Mouse (Mus musculus): ENCODE measurements around the gene Cyp4v3. TPM values are rescaled to one million over a fixed set of nuclear protein-coding genes. Genes with fewer than 3 reads are reported as not detected.

The Cyp4v3 gene
- total RNA-seq, 1 experiment: 0.27 TPM

- H3K9ac ChIP-seq (ENCODE audit: insufficient read depth, low read depth, low read length, poor library complexity, severe bottlenecking): no peak overlapping the region
- H3K36me3 ChIP-seq (ENCODE audit: control insufficient read depth, insufficient read depth, low read length, poor library complexity, severe bottlenecking): no peaks in the 10 kb centered on the region
- 0 out of 4 replicates have a peak, but pooled peaks cover 0 to 1% of the 10 kb centered on the region in 2 experiments for H3K4me1 ChIP-seq (ENCODE audit: control insufficient read depth in 2 of 2, insufficient read depth in 2 of 2, low read length in 2 of 2, poor library complexity in 1 of 2)
- TF ChIP-seq MAFK (IDR thresholded peaks at IDR 0.05; ENCODE audit: insufficient read depth, low read depth, low read length) (no peak), ZC3H11A (IDR thresholded peaks at IDR 0.05; ENCODE audit: borderline replicate concordance, low read depth, low read length) (no peak), ZNF384 (IDR thresholded peaks at IDR 0.05; ENCODE audit: low read depth, low read length) (no peak), CHD2 (IDR thresholded peaks at IDR 0.05; ENCODE audit: low read depth, low read length) (no peak), HCFC1 (IDR thresholded peaks at IDR 0.05; ENCODE audit: borderline replicate concordance, insufficient read depth, low read length) (no peak)
- no peaks in the 10 kb centered on the region for H3K9me3 ChIP-seq (ENCODE audit: control insufficient read depth, insufficient read depth, low read depth, low read length)
- H3K4me3 ChIP-seq (ENCODE audit: insufficient read depth in 1 of 2, low read depth in 1 of 2, low read length in 2 of 2, poor library complexity in 1 of 2, severe bottlenecking in 1 of 2): no peak overlapping the region
- no peak for DNase-seq (ENCODE audit: low read depth, low spot score)
- in situ Hi-C loops (cut with MboI; ENCODE audit: low sequenced_read_pairs in 2 of 2, unreplicated experiment in 2 of 2): no loop called here
- H3K27ac ChIP-seq (ENCODE audit: insufficient read depth, low read depth, low read length, poor library complexity, severe bottlenecking): no peak overlapping the region
These were observed 27.5 kb downstream of the Cyp4v3 start for GRCm38 (mm10) chr8:45305479-45305878.

GRCm38 (mm10) chr8:45304354-45304753 is 28.7 kb downstream of the Cyp4v3 start:
- in situ Hi-C loops (cut with MboI; ENCODE audit: low sequenced_read_pairs in 2 of 2, unreplicated experiment in 2 of 2): no loop called here
- H3K27ac ChIP-seq (ENCODE audit: insufficient read depth, low read depth, low read length, poor library complexity, severe bottlenecking): no peak overlapping the region
- TF ChIP-seq ZC3H11A (IDR thresholded peaks at IDR 0.05; ENCODE audit: borderline replicate concordance, low read depth, low read length): no peak
- TF ChIP-seq CHD2 (IDR thresholded peaks at IDR 0.05; ENCODE audit: low read depth, low read length): no peak
- no peak for TF ChIP-seq HCFC1 (IDR thresholded peaks at IDR 0.05; ENCODE audit: borderline replicate concordance, insufficient read depth, low read length)
- no peak for TF ChIP-seq MAFK (IDR thresholded peaks at IDR 0.05; ENCODE audit: insufficient read depth, low read depth, low read length)
- no peak for TF ChIP-seq ZNF384 (IDR thresholded peaks at IDR 0.05; ENCODE audit: low read depth, low read length)
- DNase-seq (ENCODE audit: low read depth, low spot score): no peak
- H3K9ac ChIP-seq (ENCODE audit: insufficient read depth, low read depth, low read length, poor library complexity, severe bottlenecking): no peak overlapping the region
- H3K4me1 ChIP-seq (ENCODE audit: control insufficient read depth in 2 of 2, insufficient read depth in 2 of 2, low read length in 2 of 2, poor library complexity in 1 of 2): 0 out of 4 replicates have a peak, but pooled peaks cover 0 to 1% of the 10 kb centered on the region in 2 experiments
- H3K9me3 ChIP-seq (ENCODE audit: control insufficient read depth, insufficient read depth, low read depth, low read length): no peaks in the 10 kb centered on the region
- H3K4me3 ChIP-seq (ENCODE audit: insufficient read depth in 1 of 2, low read depth in 1 of 2, low read length in 2 of 2, poor library complexity in 1 of 2, severe bottlenecking in 1 of 2): no peak overlapping the region
- H3K36me3 ChIP-seq (ENCODE audit: control insufficient read depth, insufficient read depth, low read length, poor library complexity, severe bottlenecking): no peaks in the 10 kb centered on the region

- Histone ChIP-seq H3K4me1 (ENCODE audit: control insufficient read depth in 2 of 2, insufficient read depth in 2 of 2, low read length in 2 of 2, poor library complexity in 1 of 2) (no peaks in the 10 kb centered on the region), H3K4me3 (ENCODE audit: insufficient read depth in 1 of 2, low read depth in 1 of 2, low read length in 2 of 2, poor library complexity in 1 of 2, severe bottlenecking in 1 of 2) (no peak overlapping the region), H3K9ac (ENCODE audit: insufficient read depth, low read depth, low read length, poor library complexity, severe bottlenecking) (no peak overlapping the region), H3K9me3 (ENCODE audit: control insufficient read depth, insufficient read depth, low read depth, low read length) (no peaks in the 10 kb centered on the region), H3K27ac (ENCODE audit: insufficient read depth, low read depth, low read length, poor library complexity, severe bottlenecking) (no peak overlapping the region), H3K36me3 (ENCODE audit: control insufficient read depth, insufficient read depth, low read length, poor library complexity, severe bottlenecking) (no peaks in the 10 kb centered on the region)
- TF ChIP-seq CHD2 (IDR thresholded peaks at IDR 0.05; ENCODE audit: low read depth, low read length) (no peak), HCFC1 (IDR thresholded peaks at IDR 0.05; ENCODE audit: borderline replicate concordance, insufficient read depth, low read length) (no peak), ZC3H11A (IDR thresholded peaks at IDR 0.05; ENCODE audit: borderline replicate concordance, low read depth, low read length) (no peak), MAFK (IDR thresholded peaks at IDR 0.05; ENCODE audit: insufficient read depth, low read depth, low read length) (no peak), ZNF384 (IDR thresholded peaks at IDR 0.05; ENCODE audit: low read depth, low read length) (no peak)
- in situ Hi-C loops (cut with MboI; ENCODE audit: low sequenced_read_pairs in 2 of 2, unreplicated experiment in 2 of 2): no loop called here
- no peak for DNase-seq (ENCODE audit: low read depth, low spot score)
These were observed 30.6 kb downstream of the Cyp4v3 start for GRCm38 (mm10) chr8:45302390-45302789.

GRCm38 (mm10) chr8:45295276-45295675 is 37.7 kb downstream of the Cyp4v3 start:
- in situ Hi-C loops (cut with MboI; ENCODE audit: low sequenced_read_pairs in 2 of 2, unreplicated experiment in 2 of 2): no loop called here
- Histone ChIP-seq H3K36me3 (ENCODE audit: control insufficient read depth, insufficient read depth, low read length, poor library complexity, severe bottlenecking) (no peaks in the 10 kb centered on the region), H3K9me3 (ENCODE audit: control insufficient read depth, insufficient read depth, low read depth, low read length) (no peaks in the 10 kb centered on the region), H3K27ac (ENCODE audit: insufficient read depth, low read depth, low read length, poor library complexity, severe bottlenecking) (no peak overlapping the region), H3K4me3 (ENCODE audit: insufficient read depth in 1 of 2, low read depth in 1 of 2, low read length in 2 of 2, poor library complexity in 1 of 2, severe bottlenecking in 1 of 2) (no peak overlapping the region), H3K4me1 (ENCODE audit: control insufficient read depth in 2 of 2, insufficient read depth in 2 of 2, low read length in 2 of 2, poor library complexity in 1 of 2) (no peaks in the 10 kb centered on the region), H3K9ac (ENCODE audit: insufficient read depth, low read depth, low read length, poor library complexity, severe bottlenecking) (no peak overlapping the region)
- no peak for DNase-seq (ENCODE audit: low read depth, low spot score)
- TF ChIP-seq ZNF384 (IDR thresholded peaks at IDR 0.05; ENCODE audit: low read depth, low read length) (no peak), ZC3H11A (IDR thresholded peaks at IDR 0.05; ENCODE audit: borderline replicate concordance, low read depth, low read length) (no peak), CHD2 (IDR thresholded peaks at IDR 0.05; ENCODE audit: low read depth, low read length) (no peak)

- TF ChIP-seq MAFK (IDR thresholded peaks at IDR 0.05; ENCODE audit: insufficient read depth, low read depth, low read length): no peak
- TF ChIP-seq ZC3H11A (IDR thresholded peaks at IDR 0.05; ENCODE audit: borderline replicate concordance, low read depth, low read length): no peak
- no peak for TF ChIP-seq CHD2 (IDR thresholded peaks at IDR 0.05; ENCODE audit: low read depth, low read length)
- no peak for TF ChIP-seq ZNF384 (IDR thresholded peaks at IDR 0.05; ENCODE audit: low read depth, low read length)
- H3K27ac ChIP-seq (ENCODE audit: insufficient read depth, low read depth, low read length, poor library complexity, severe bottlenecking): no peak within 1 kb of the TSS
- no peaks in the 10 kb centered on the region for H3K36me3 ChIP-seq (ENCODE audit: control insufficient read depth, insufficient read depth, low read length, poor library complexity, severe bottlenecking)
- H3K4me3 ChIP-seq (ENCODE audit: insufficient read depth in 1 of 2, low read depth in 1 of 2, low read length in 2 of 2, poor library complexity in 1 of 2, severe bottlenecking in 1 of 2): no peak within 1 kb of the TSS
- no peak for DNase-seq (ENCODE audit: low read depth, low spot score)
- in situ Hi-C loops (cut with MboI; ENCODE audit: low sequenced_read_pairs in 2 of 2, unreplicated experiment in 2 of 2): no loop called here
- H3K9ac ChIP-seq (ENCODE audit: insufficient read depth, low read depth, low read length, poor library complexity, severe bottlenecking): no peak within 1 kb of the TSS
- no peaks in the 10 kb centered on the region for H3K9me3 ChIP-seq (ENCODE audit: control insufficient read depth, insufficient read depth, low read depth, low read length)
- H3K4me1 ChIP-seq (ENCODE audit: control insufficient read depth in 2 of 2, insufficient read depth in 2 of 2, low read length in 2 of 2, poor library complexity in 1 of 2): no peaks in the 10 kb centered on the region
These were observed 38.3 kb downstream of the Cyp4v3 start, which contains the start of gene Klkb1 for GRCm38 (mm10) chr8:45294687-45295086. Gene Klkb1, minus strand, starts transcription at chr8:45294859.

Measured in ES-E14 (cell line).